Mouse (Mus musculus) ES-E14 (cell line): ENCODE data around the gene Hsd11b1.

Source experiments
- HCFC1 ChIP-seq: IDR thresholded peaks from 2 replicates; pipeline ENCODE4 v1.6.1; 2012; ENCODE audit warnings: low read length, inconsistent platforms, borderline replicate concordance; ENCODE audit not compliant: insufficient read depth
- ZC3H11A ChIP-seq: IDR thresholded peaks from 2 replicates; pipeline ENCODE4 v1.6.1; 2012; ENCODE audit warnings: low read depth, mild to moderate bottlenecking, inconsistent platforms, low read length, borderline replicate concordance

DNA sequence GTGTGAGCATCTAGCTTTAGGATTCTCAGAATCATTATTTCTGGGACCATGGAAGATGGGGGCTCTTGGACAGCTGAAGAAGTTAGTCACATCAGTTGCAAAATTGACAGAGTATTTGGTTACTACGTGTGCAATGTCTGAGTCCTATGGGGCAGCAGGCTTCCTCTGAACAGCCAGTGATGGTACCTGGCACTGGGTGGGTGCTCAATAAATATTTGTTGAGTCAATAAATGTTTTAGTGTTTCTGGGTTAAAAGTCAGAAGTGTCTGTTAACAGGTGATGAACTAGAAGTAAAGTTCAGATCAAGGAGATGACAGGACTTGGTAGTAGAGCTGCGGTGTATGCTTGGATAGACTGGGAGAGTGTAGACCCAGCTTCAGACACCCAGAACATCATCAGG lies 23.7 kb upstream of the Hsd11b1 start:
- no peak for TF ChIP-seq HCFC1
- no peak for TF ChIP-seq ZC3H11A
